Comparison of ENCODE assay signal across 9 mouse cellular contexts in genomic region chr3:87768431-87768830, GRCm38 (mm10). TPM values are rescaled to one million over a fixed set of nuclear protein-coding genes. Genes with fewer than 3 reads are reported as not detected.
DNase-seq lines count a peak whose midpoint lies in the region; ATAC-seq and TF ChIP-seq lines count a peak whose summit lies in the region.
"Had no signal": no experiment of that assay in that cellular context is flagged by ENCODE, and none has a peak within 500 bp of the region (broad histone marks: within the 10 kb centered on the region; RNA-seq: fewer than 3 reads in every experiment).

No protein-coding gene starts in this region.

- 31% methylated on average over 6 of the region's 6 CpGs for WGBS in kidney, adult 2 months
- WGBS in hindbrain, embryonic 13.5 days, result 51% methylated on average over 6 of the region's 6 CpGs
- WGBS in midbrain, embryonic 14.5 days, result 58% methylated on average over 6 of the region's 6 CpGs
- WGBS in cerebellum, adult 2 months, result 71% methylated on average over 6 of the region's 6 CpGs

- H3K27me3 ChIP-seq in kidney, adult 2 months (replicated peaks; ENCODE audit: control insufficient read depth, insufficient read depth, low read length), result no peaks in the 10 kb centered on the region
- H3K27me3 ChIP-seq in hindbrain, embryonic 13.5 days, result peaks cover 67% of the 10 kb centered on the region
- H3K27me3 ChIP-seq in midbrain, embryonic 14.5 days (ENCODE audit: control insufficient read depth, insufficient read depth, low read length), result peaks cover 17% of the 10 kb centered on the region
- no peaks in the 10 kb centered on the region for H3K27me3 ChIP-seq in cerebellum, adult 2 months (ENCODE audit: control insufficient read depth, insufficient read depth, low read length)

- 0 out of 2 replicates have a peak, but pooled peaks cover 4% of the 10 kb centered on the region for H3K4me1 ChIP-seq in kidney, adult 2 months (ENCODE audit: control insufficient read depth, insufficient read depth, low read length)
- peaks cover 43% of the 10 kb centered on the region for H3K4me1 ChIP-seq in hindbrain, embryonic 13.5 days (replicated peaks)
- no peaks in the 10 kb centered on the region for H3K4me1 ChIP-seq in midbrain, embryonic 14.5 days (ENCODE audit: control insufficient read depth, insufficient read depth, low read length)
- no peaks in the 10 kb centered on the region for H3K4me1 ChIP-seq in cerebellum, adult 2 months (ENCODE audit: control insufficient read depth, insufficient read depth, low read length)

- H3K4me3 ChIP-seq in kidney, adult 2 months (ENCODE audit: insufficient read depth, low read depth, low read length), result peak overlapping the region; percentile 72
- H3K4me3 ChIP-seq in hindbrain, embryonic 13.5 days, result peak overlapping the region; percentile 27
- H3K4me3 ChIP-seq in midbrain, embryonic 14.5 days (replicated peaks; ENCODE audit: low read depth, low read length), result peak overlapping the region; percentile 25
- no peak overlapping the region for H3K4me3 ChIP-seq in cerebellum, adult 2 months (replicated peaks; ENCODE audit: insufficient read depth, low read depth, low read length)

- no peak for TF ChIP-seq POLR2A in kidney, adult 2 months (IDR thresholded peaks at IDR 0.05; ENCODE audit: low read depth, low read length)
- TF ChIP-seq POLR2A in cerebellum, adult 2 months (IDR thresholded peaks at IDR 0.05; ENCODE audit: borderline replicate concordance, insufficient read depth, low read length), result no peak

- peak overlapping the region; percentile 43; the same call in 1 of the 2 replicates for H3K9ac ChIP-seq in hindbrain, embryonic 13.5 days
- H3K9ac ChIP-seq in midbrain, embryonic 14.5 days (replicated peaks; ENCODE audit: low read length), result 0 out of 2 replicates have a peak overlapping the region, but pooled peaks have one; percentile 16

- no peaks in the 10 kb centered on the region for H3K36me3 ChIP-seq in kidney, adult 2 months (ENCODE audit: control insufficient read depth, insufficient read depth, low read length)
- H3K36me3 ChIP-seq in hindbrain, embryonic 13.5 days, result no peaks in the 10 kb centered on the region
- no peaks in the 10 kb centered on the region for H3K36me3 ChIP-seq in midbrain, embryonic 14.5 days (ENCODE audit: control insufficient read depth, insufficient read depth, low read length)
- H3K36me3 ChIP-seq: G1E had no signal

- no peak for DNase-seq in kidney, adult 2 months
- DNase-seq in kidney, postnatal 36 days, result no peak
- peak; percentile 51 for DNase-seq in NIH3T3 (ENCODE audit: low read depth)
- no peak for DNase-seq in midbrain, embryonic 14.5 days
- DNase-seq in urinary bladder, postnatal 14 days (ENCODE audit: low spot score), result no peak
- DNase-seq in layer of hippocampus, adult 9-10 months (ENCODE audit: low spot score), result no peak
- no peak for DNase-seq in cerebellum, adult 2 months

- no peak for ATAC-seq in hindbrain, embryonic 13.5 days (ENCODE audit: low FRiP score)
- no peak for ATAC-seq in midbrain, embryonic 14.5 days (ENCODE audit: low FRiP score, low TSS enrichment)

- no peaks in the 10 kb centered on the region for H3K9me3 ChIP-seq in hindbrain, embryonic 13.5 days
- H3K9me3 ChIP-seq in midbrain, embryonic 14.5 days (ENCODE audit: control insufficient read depth, low read length), result no peaks in the 10 kb centered on the region
- H3K9me3 ChIP-seq: G1E had no signal

- H3K4me2 ChIP-seq in hindbrain, embryonic 13.5 days, result peak overlapping the region; percentile 42
- H3K4me2 ChIP-seq in midbrain, embryonic 14.5 days (ENCODE audit: low read length), result peak overlapping the region; percentile 46

- TF ChIP-seq CTCF in kidney, adult 2 months (conservative IDR thresholded peaks at IDR 0.05; ENCODE audit: insufficient read depth, insufficient read length, low read depth, low read length), result no peak
- TF ChIP-seq CTCF in cerebellum, adult 2 months (IDR thresholded peaks at IDR 0.05; ENCODE audit: borderline replicate concordance, insufficient read depth, low read depth, low read length), result no peak

- peak overlapping the region; percentile 86 for H3K27ac ChIP-seq in kidney, adult 2 months (ENCODE audit: insufficient read depth, low read depth, low read length)
- no peak overlapping the region; the same call in 1 of the 2 replicates for H3K27ac ChIP-seq in hindbrain, embryonic 13.5 days
- H3K27ac ChIP-seq in midbrain, embryonic 14.5 days (replicated peaks; ENCODE audit: low read depth, low read length), result no peak overlapping the region
- no peak overlapping the region for H3K27ac ChIP-seq in cerebellum, adult 2 months (ENCODE audit: insufficient read depth, low read length)

RNA-seq across cellular contexts. Expression of gene Lrrc71, which starts 20.0 kb away (rescaled TPM):
- 0.20 and 0.48 TPM in 2 replicates for polyA plus RNA-seq in kidney, adult 2 months (2012; rRNA removed)
- 0.43 and 0.71 TPM in 2 replicates for polyA plus RNA-seq in hindbrain, embryonic 13.5 days (2015; fragmentation: Nextera tagmentation; extraction: Ambion mirVana)
- polyA plus RNA-seq in midbrain, embryonic 14.5 days (2014; fragmentation: Nextera tagmentation; extraction: Ambion mirVana), result 0.49 and 0.50 TPM in 2 replicates
- 0.47 and 0.70 TPM in 2 replicates for polyA plus RNA-seq in cerebellum, adult 2 months (2012; rRNA removed)
- polyA plus RNA-seq: G1E had no signal

RNA-seq across cellular contexts. Expression of gene Ntrk1, which starts 26.5 kb away (rescaled TPM):
- polyA plus RNA-seq in kidney, adult 2 months (2012; rRNA removed), result 2.5 and 4.5 TPM in 2 replicates
- 29.2 and 40.2 TPM in 2 replicates for polyA plus RNA-seq in hindbrain, embryonic 13.5 days (2015; fragmentation: Nextera tagmentation; extraction: Ambion mirVana)
- polyA plus RNA-seq in midbrain, embryonic 14.5 days (2014; fragmentation: Nextera tagmentation; extraction: Ambion mirVana), result 1.2 and 1.7 TPM in 2 replicates
- 2.5 and 2.8 TPM in 2 replicates for polyA plus RNA-seq in cerebellum, adult 2 months (2012; rRNA removed)
- polyA plus RNA-seq: G1E had no signal

RNA-seq across cellular contexts. Expression of gene Insrr, which starts 28.3 kb away (rescaled TPM):
- 23.9 and 27.8 TPM in 2 replicates for polyA plus RNA-seq in kidney, adult 2 months (2012; rRNA removed)
- 1.4 TPM in 2 replicates for polyA plus RNA-seq in hindbrain, embryonic 13.5 days (2015; fragmentation: Nextera tagmentation; extraction: Ambion mirVana)
- polyA plus RNA-seq in midbrain, embryonic 14.5 days (2014; fragmentation: Nextera tagmentation; extraction: Ambion mirVana), result 0.13 and 0.97 TPM in 2 replicates
- polyA plus RNA-seq in cerebellum, adult 2 months (2012; rRNA removed), result 1.3 and 1.4 TPM in 2 replicates
- polyA plus RNA-seq: G1E had no signal

RNA-seq across cellular contexts. Expression of gene Pear1, which starts 55.7 kb away (rescaled TPM):
- polyA plus RNA-seq in kidney, adult 2 months (2012; rRNA removed), result 60.5 and 71.0 TPM in 2 replicates
- polyA plus RNA-seq in hindbrain, embryonic 13.5 days (2015; fragmentation: Nextera tagmentation; extraction: Ambion mirVana), result 9.8 and 11.0 TPM in 2 replicates
- 2.2 and 6.9 TPM in 2 replicates for polyA plus RNA-seq in midbrain, embryonic 14.5 days (2014; fragmentation: Nextera tagmentation; extraction: Ambion mirVana)
- polyA plus RNA-seq in cerebellum, adult 2 months (2012; rRNA removed), result 7.4 and 8.5 TPM in 2 replicates
- polyA plus RNA-seq: G1E had no signal

Comparison
In these comparisons a context has a peak if more than half of its experiments do, and no peak if none do; other contexts are left out.
1. RNA of gene Insrr, which starts 28.3 kb away (polyA plus RNA-seq): 23.9 to 27.8 TPM in kidney, adult 2 months; 1.3 to 1.4 TPM in cerebellum, adult 2 months, 1.4 TPM in hindbrain, embryonic 13.5 days and 0.13 to 0.97 TPM in midbrain, embryonic 14.5 days; every median in the first group is over 10 times any median in the second.